Mouse (Mus musculus): ENCODE data around the gene Rnf149. TPM values are rescaled to one million over a fixed set of nuclear protein-coding genes. Genes with fewer than 3 reads are reported as not detected.
A peak's percentile ranks its signal among the peaks of the same experiment; 100 is the strongest.

Gene Rnf149
- polyA plus RNA-seq, 1 experiment from 2014 or later, result 25.7 TPM

DNA sequence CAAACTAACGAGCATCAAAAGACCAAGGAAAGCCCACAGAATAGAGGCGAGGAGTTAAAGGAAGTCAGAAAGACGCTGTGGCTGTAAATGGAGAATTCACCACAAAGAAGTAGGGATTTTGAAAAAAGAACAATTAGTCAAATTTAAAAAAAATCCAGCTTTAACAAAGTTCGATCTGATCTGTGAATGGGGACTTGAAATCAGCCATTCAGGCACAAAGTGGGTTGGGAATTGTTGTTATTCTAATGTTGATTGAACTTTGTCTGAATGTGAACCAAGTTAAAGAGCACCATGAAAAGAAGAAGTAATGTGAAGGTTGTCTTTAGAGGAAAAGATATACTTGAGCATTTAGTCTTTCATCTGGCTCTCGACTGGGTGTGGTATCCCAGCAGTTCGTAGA is 48.9 kb downstream of the Rnf149 start:
- no peaks in the 10 kb centered on the region for H3K36me3 ChIP-seq (ENCODE audit: control insufficient read depth, insufficient read depth, low read length)
- DNase-seq (no peak), ATAC-seq (ENCODE audit: low FRiP score, low TSS enrichment) (no peak)
- no peak overlapping the region for H3K9ac ChIP-seq (replicated peaks; ENCODE audit: low read length)
- 64% methylated on average over 6 of the region's 6 CpGs for WGBS
- H3K27me3 ChIP-seq (ENCODE audit: control insufficient read depth, insufficient read depth, low read length), result no peaks in the 10 kb centered on the region
- H3K4me1 ChIP-seq (ENCODE audit: control insufficient read depth, insufficient read depth, low read length), result no peaks in the 10 kb centered on the region
- no peak overlapping the region for H3K27ac ChIP-seq (replicated peaks; ENCODE audit: low read depth, low read length)
- H3K9me3 ChIP-seq (ENCODE audit: control insufficient read depth, low read length), result no peaks in the 10 kb centered on the region
- H3K4me3 ChIP-seq (replicated peaks; ENCODE audit: low read depth, low read length), result no peak overlapping the region
- H3K4me2 ChIP-seq (ENCODE audit: low read length), result no peak overlapping the region

DNA sequence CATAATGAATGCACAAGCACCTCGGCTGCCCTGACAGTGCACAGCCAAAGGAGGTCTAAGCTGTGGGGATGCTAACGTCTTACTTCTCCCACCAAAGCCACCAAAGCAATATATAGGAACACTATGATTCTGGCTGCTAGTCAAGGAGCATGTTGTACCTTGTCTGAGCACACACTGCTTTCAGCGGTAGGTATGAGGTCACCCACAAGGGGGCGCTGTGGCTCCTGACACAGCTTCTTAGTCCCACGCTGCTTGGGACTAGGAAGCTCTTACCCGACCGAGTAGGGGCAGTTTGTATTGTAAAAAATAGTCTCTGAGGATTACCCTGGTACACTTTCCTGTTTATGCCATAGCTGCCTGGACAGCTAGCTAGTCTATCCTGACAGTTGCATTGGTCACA is 49.8 kb downstream of the Rnf149 start:
- ATAC-seq (ENCODE audit: low FRiP score, low TSS enrichment) (no peak), DNase-seq (peak; percentile 84)
- Histone ChIP-seq H3K36me3 (ENCODE audit: control insufficient read depth, insufficient read depth, low read length) (no peaks in the 10 kb centered on the region), H3K9me3 (ENCODE audit: control insufficient read depth, low read length) (no peaks in the 10 kb centered on the region), H3K9ac (replicated peaks; ENCODE audit: low read length) (no peak overlapping the region), H3K4me1 (ENCODE audit: control insufficient read depth, insufficient read depth, low read length) (no peaks in the 10 kb centered on the region), H3K27ac (replicated peaks; ENCODE audit: low read depth, low read length) (no peak overlapping the region), H3K4me3 (replicated peaks; ENCODE audit: low read depth, low read length) (no peak overlapping the region), H3K27me3 (ENCODE audit: control insufficient read depth, insufficient read depth, low read length) (no peaks in the 10 kb centered on the region), H3K4me2 (ENCODE audit: low read length) (no peak overlapping the region)
- 14% methylated on average over 7 of the region's 7 CpGs for WGBS

DNA sequence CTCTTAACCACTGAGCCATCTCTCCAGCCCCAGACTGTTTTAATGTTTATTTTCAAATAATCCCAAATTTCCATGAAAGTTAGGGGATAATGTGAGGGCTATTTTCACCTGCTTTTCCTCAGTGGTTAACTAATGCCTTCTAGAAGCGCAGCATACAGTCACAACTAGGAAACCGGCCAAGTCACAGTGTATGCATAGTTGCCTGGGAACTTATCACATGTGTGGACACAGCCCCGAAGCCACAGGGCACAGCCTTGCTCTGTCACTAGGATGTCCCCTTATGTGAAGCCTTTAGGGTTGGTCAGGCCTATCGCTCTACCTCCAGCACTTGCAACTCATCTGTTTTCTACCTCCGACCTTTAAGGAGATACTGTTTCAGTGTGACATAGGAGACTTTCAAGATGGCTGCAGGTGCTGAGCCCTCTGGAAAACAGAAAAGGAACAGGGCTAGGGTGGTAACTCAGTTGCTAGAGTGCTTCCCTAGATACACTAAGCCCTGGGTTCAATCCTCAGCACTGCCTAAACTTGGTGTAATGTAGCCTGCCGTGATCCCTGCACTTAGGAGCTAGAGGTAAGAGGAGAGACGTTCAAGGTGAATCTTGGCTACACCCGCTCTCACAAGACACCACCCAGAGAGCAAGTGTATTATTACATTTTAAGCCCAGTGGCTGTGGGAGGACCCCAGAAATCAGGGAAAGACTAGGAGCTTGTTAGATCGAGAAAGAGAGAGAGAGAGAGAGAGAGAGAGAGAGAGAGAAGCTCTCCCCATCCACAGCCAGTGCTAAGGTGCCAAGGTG is 50.6 kb downstream of the Rnf149 start:
- no peaks in the 10 kb centered on the region for H3K27me3 ChIP-seq (ENCODE audit: control insufficient read depth, insufficient read depth, low read length)
- H3K4me3 ChIP-seq (replicated peaks; ENCODE audit: low read depth, low read length), result no peak overlapping the region
- no peaks in the 10 kb centered on the region for H3K4me1 ChIP-seq (ENCODE audit: control insufficient read depth, insufficient read depth, low read length)
- 87% methylated on average over 9 of the region's 9 CpGs for WGBS
- no peak for DNase-seq
- no peak overlapping the region for H3K27ac ChIP-seq (replicated peaks; ENCODE audit: low read depth, low read length)
- no peak overlapping the region for H3K4me2 ChIP-seq (ENCODE audit: low read length)
- no peaks in the 10 kb centered on the region for H3K9me3 ChIP-seq (ENCODE audit: control insufficient read depth, low read length)
- no peaks in the 10 kb centered on the region for H3K36me3 ChIP-seq (ENCODE audit: control insufficient read depth, insufficient read depth, low read length)
- no peak overlapping the region for H3K9ac ChIP-seq (replicated peaks; ENCODE audit: low read length)
- ATAC-seq (ENCODE audit: low FRiP score, low TSS enrichment), result no peak

DNA sequence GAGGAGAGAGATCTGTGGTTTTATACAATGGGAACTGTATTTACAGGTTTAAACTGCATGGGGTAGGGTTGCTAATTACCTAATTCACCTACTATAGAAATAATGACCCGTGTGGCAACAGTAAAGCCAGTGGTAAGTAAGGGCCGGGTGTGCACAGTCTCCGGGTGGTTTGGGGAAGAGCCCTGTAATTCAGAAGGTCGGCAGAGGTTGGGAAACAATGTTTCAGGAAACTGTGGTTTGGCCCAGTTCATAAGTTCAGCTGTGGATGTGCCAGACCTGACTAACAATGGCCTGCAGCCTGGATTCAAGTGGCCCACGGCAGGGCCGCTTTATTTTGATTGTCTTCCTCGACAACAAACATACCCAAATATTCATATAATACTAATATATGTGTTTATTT is 51.4 kb downstream of the Rnf149 start:
- H3K27ac ChIP-seq (replicated peaks; ENCODE audit: low read depth, low read length), result no peak overlapping the region
- WGBS, result 90% methylated on average over 7 of the region's 7 CpGs
- DNase-seq, result no peak

DNA sequence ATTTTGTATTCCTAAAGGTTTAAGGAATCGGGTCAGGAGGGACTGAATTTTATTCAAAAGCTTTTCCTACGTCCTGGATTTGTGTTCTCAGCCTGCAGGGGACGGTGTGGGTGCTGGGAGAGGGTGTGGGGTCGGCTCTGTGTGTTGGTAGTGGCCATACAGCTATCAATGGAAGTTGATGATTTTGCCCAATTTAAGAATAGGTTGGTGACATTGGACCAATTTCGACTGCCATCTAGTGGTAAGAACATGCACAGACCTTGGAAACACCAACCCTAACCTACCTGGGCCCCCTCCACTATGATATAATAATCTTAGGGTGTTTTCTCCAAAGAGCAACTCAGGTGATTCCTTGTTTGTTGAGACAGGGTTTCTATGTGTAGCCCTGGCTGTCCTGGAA is 54.7 kb downstream of the Rnf149 start:
- Histone ChIP-seq H3K27ac (replicated peaks; ENCODE audit: low read depth, low read length) (no peak overlapping the region), H3K4me2 (ENCODE audit: low read length) (no peak overlapping the region), H3K9me3 (ENCODE audit: control insufficient read depth, low read length) (no peaks in the 10 kb centered on the region), H3K9ac (replicated peaks; ENCODE audit: low read length) (no peak overlapping the region), H3K36me3 (ENCODE audit: control insufficient read depth, insufficient read depth, low read length) (no peaks in the 10 kb centered on the region), H3K4me3 (replicated peaks; ENCODE audit: low read depth, low read length) (no peak overlapping the region), H3K4me1 (ENCODE audit: control insufficient read depth, insufficient read depth, low read length) (no peaks in the 10 kb centered on the region), H3K27me3 (ENCODE audit: control insufficient read depth, insufficient read depth, low read length) (no peaks in the 10 kb centered on the region)
- no peak for ATAC-seq (ENCODE audit: low FRiP score, low TSS enrichment)
- peak; percentile 84 for DNase-seq
- WGBS, result 30% methylated on average over 5 of the region's 5 CpGs

More for the DNA sequence above, 51.4 kb downstream of the Rnf149 start:
- H3K27me3 ChIP-seq (ENCODE audit: control insufficient read depth, insufficient read depth, low read length), result no peaks in the 10 kb centered on the region
- H3K9ac ChIP-seq (replicated peaks; ENCODE audit: low read length), result no peak overlapping the region
- no peaks in the 10 kb centered on the region for H3K9me3 ChIP-seq (ENCODE audit: control insufficient read depth, low read length)
- no peak overlapping the region for H3K4me2 ChIP-seq (ENCODE audit: low read length)
- H3K4me3 ChIP-seq (replicated peaks; ENCODE audit: low read depth, low read length), result no peak overlapping the region
- H3K36me3 ChIP-seq (ENCODE audit: control insufficient read depth, insufficient read depth, low read length), result no peaks in the 10 kb centered on the region
- no peak for ATAC-seq (ENCODE audit: low FRiP score, low TSS enrichment)
- H3K4me1 ChIP-seq (ENCODE audit: control insufficient read depth, insufficient read depth, low read length), result no peaks in the 10 kb centered on the region

DNA sequence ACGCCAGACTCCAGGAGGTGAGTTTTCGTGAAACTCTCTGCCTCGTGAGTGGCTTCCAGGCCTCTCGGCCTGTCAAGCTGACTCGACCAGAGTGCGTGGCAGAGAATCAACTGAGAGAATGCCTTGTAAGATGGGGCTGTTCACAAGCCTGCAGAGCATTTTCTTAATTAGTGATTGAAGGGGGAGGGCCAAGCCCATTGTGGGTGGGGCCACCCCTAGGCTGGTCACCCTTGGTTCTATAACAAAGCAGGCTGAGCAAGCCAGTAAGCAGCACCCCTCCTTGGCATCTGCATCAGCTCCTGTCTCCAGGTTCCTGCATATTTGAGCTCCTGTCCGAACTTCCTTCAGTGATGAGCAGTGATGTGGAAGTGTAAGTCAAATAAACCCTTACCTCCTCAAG is 55.9 kb downstream of the Rnf149 start:
- Histone ChIP-seq H3K27me3 (ENCODE audit: control insufficient read depth, insufficient read depth, low read length) (no peaks in the 10 kb centered on the region), H3K4me1 (ENCODE audit: control insufficient read depth, insufficient read depth, low read length) (no peaks in the 10 kb centered on the region), H3K9ac (replicated peaks; ENCODE audit: low read length) (no peak overlapping the region), H3K27ac (replicated peaks; ENCODE audit: low read depth, low read length) (no peak overlapping the region), H3K36me3 (ENCODE audit: control insufficient read depth, insufficient read depth, low read length) (no peaks in the 10 kb centered on the region), H3K9me3 (ENCODE audit: control insufficient read depth, low read length) (no peaks in the 10 kb centered on the region), H3K4me2 (ENCODE audit: low read length) (no peak overlapping the region), H3K4me3 (replicated peaks; ENCODE audit: low read depth, low read length) (no peak overlapping the region)
- ATAC-seq (ENCODE audit: low FRiP score, low TSS enrichment) (no peak), DNase-seq (no peak)
- WGBS, result 91% methylated on average over 7 of the region's 7 CpGs

DNA sequence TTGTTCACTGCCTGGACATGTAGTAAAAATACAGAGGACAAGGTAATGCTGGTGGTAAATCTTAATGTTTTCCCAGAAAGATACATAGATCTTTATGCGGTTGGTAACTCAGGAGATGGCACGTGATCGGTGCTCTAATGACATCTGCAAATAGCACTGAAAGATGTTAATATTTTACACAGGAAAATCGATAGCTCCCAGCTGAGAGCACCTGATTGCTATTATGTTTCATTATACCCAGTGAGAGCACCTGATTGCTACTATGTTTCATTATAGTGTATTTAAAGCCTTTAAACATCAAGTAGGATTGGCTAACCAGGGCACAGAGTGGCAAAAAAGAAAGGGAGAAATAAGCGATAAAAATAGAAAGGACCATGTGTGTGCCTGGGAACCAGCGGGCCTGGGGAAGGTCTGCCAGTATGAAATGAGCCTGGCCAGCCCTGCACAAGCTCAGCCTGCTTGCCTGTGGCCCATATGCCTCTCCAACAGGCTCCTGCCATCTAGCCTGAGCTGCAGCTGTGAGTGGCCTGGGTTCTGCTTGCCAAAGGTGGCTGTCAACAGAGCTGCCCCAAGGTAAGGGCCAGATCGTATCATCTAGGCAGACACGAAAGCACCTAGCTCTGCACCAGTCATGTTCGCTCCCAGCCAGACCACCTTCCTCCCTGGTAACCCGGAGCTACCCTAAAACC is 61.8 kb downstream of the Rnf149 start:
- 90% methylated on average over 10 of the region's 10 CpGs for WGBS
- H3K27ac ChIP-seq (replicated peaks; ENCODE audit: low read depth, low read length), result no peak overlapping the region
- H3K4me3 ChIP-seq (replicated peaks; ENCODE audit: low read depth, low read length), result no peak overlapping the region
- no peak overlapping the region for H3K4me2 ChIP-seq (ENCODE audit: low read length)
- no peak overlapping the region for H3K9ac ChIP-seq (replicated peaks; ENCODE audit: low read length)
- H3K9me3 ChIP-seq (ENCODE audit: control insufficient read depth, low read length), result no peaks in the 10 kb centered on the region
- H3K36me3 ChIP-seq (ENCODE audit: control insufficient read depth, insufficient read depth, low read length), result no peaks in the 10 kb centered on the region
- ATAC-seq (ENCODE audit: low FRiP score, low TSS enrichment) (no peak), DNase-seq (no peak)
- H3K27me3 ChIP-seq (ENCODE audit: control insufficient read depth, insufficient read depth, low read length), result no peaks in the 10 kb centered on the region
- H3K4me1 ChIP-seq (ENCODE audit: control insufficient read depth, insufficient read depth, low read length), result no peaks in the 10 kb centered on the region

DNA sequence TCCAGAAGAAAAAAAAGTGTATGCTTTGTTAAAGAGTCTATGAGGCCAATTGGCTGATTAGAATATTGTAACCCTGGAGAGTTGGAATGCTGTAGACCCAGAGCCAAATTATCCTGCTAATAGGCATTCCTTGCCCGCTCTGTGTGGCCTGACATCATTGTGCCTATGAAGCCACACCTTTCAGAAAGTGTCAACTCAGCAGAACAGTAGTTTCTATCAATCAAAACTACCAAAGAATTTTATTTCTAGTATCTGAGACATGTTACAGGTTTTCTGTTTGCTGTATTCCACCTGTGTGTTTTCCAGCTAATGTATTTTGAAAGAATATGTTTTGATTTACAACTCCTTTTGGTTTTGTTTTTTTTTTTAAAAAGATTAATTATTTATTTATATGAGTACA is 65.0 kb downstream of the Rnf149 start:
- no peaks in the 10 kb centered on the region for H3K4me1 ChIP-seq (ENCODE audit: control insufficient read depth, insufficient read depth, low read length)
- no peaks in the 10 kb centered on the region for H3K36me3 ChIP-seq (ENCODE audit: control insufficient read depth, insufficient read depth, low read length)
- DNase-seq (no peak), ATAC-seq (ENCODE audit: low FRiP score, low TSS enrichment) (no peak)
- no peak overlapping the region for H3K27ac ChIP-seq (replicated peaks; ENCODE audit: low read depth, low read length)
- no peaks in the 10 kb centered on the region for H3K9me3 ChIP-seq (ENCODE audit: control insufficient read depth, low read length)
- H3K27me3 ChIP-seq (ENCODE audit: control insufficient read depth, insufficient read depth, low read length), result no peaks in the 10 kb centered on the region
- WGBS, result 87% methylated on average over 1 of the region's 1 CpGs
- H3K9ac ChIP-seq (replicated peaks; ENCODE audit: low read length), result no peak overlapping the region
- H3K4me3 ChIP-seq (replicated peaks; ENCODE audit: low read depth, low read length), result no peak overlapping the region
- no peak overlapping the region for H3K4me2 ChIP-seq (ENCODE audit: low read length)

DNA sequence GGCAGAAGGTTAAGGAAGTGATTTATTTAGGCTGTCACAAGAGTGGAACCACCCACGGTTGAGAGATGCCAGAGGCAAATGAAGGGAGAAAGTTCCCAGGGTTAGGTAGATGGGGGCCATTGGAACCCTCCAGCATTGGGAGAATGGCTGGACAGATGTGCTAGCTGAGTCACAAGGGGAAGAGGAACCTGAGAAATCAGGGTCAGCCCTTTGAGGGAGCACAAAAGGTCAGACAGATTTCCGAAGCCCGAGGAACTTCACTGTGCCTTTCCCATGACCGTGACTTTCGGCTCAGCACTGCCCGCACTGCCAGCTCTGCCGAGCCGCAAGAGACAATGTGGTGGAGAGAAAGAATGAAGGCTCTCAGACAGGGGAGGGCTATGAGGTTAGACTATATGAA is 65.4 kb downstream of the Rnf149 start:
- no peak for DNase-seq
- H3K27ac ChIP-seq (replicated peaks; ENCODE audit: low read depth, low read length), result no peak overlapping the region
- no peak for ATAC-seq (ENCODE audit: low FRiP score, low TSS enrichment)
- no peak overlapping the region for H3K9ac ChIP-seq (replicated peaks; ENCODE audit: low read length)
- H3K36me3 ChIP-seq (ENCODE audit: control insufficient read depth, insufficient read depth, low read length), result no peaks in the 10 kb centered on the region
- H3K4me2 ChIP-seq (ENCODE audit: low read length), result no peak overlapping the region
- H3K9me3 ChIP-seq (ENCODE audit: control insufficient read depth, low read length), result no peaks in the 10 kb centered on the region
- H3K4me3 ChIP-seq (replicated peaks; ENCODE audit: low read depth, low read length), result no peak overlapping the region
- no peaks in the 10 kb centered on the region for H3K4me1 ChIP-seq (ENCODE audit: control insufficient read depth, insufficient read depth, low read length)
- H3K27me3 ChIP-seq (ENCODE audit: control insufficient read depth, insufficient read depth, low read length), result no peaks in the 10 kb centered on the region
- 86% methylated on average over 8 of the region's 8 CpGs for WGBS
